ENCODE assay signal across 9 mouse cellular contexts in the genomic region with DNA sequence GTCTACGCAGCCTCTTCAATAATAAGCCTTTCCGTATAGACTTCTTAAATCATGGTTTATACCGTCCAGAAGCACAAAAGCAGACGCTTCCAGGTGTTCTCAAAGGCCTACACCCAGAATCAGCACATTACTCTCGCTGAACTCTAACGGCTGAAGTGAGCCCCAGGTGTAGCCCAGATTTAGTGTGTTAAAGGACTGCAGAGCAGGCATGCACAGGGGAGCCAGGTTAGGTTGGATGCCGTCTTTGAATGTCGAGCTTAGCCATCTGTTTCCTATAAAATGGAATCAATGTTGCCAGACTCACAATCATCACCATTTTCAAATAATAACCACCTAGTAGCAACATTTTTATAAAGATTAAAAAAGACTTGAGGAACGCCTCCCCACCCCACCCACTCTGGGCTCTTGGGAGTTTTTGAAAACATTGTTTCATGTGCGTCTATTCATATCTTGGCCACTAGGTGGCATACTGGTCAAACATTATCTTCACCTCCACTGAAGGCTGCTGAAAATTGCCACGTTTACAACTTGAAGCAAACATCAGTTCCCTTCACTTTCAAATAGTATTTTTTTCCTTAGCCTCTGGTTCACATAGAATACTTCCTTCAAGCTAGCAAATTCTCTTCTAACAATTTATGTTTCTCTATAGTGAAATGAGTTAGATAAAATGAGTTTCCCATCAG.
DNase-seq lines count a peak whose midpoint lies in the region; ATAC-seq lines count a peak whose summit lies in the region.
"Had no signal": no experiment of that assay in that cellular context is flagged by ENCODE, and none has a peak within 500 bp of the region (broad histone marks: within the 10 kb centered on the region; RNA-seq: fewer than 3 reads in every experiment).

No protein-coding gene starts in this region.

- peak; percentile 69 for DNase-seq in heart, adult 8-10 months (ENCODE audit: low spot score)
- DNase-seq in NIH3T3 (ENCODE audit: low read depth): peak; percentile 91
- peak; percentile 28 to 59 for DNase-seq in kidney, postnatal 36 days
- DNase-seq in spleen, postnatal 4 days (ENCODE audit: low spot score in 2 of 2): peak; percentile 34 to 57

- H3K4me3 ChIP-seq in heart, embryonic 11.5 days (ENCODE audit: low read depth, low read length): no peak overlapping the region
- H3K4me3 ChIP-seq: lung, embryonic 15.5 days had no signal

- no peak overlapping the region for H3K9ac ChIP-seq in heart, embryonic 11.5 days (ENCODE audit: low read depth, low read length)
- H3K9ac ChIP-seq: lung, embryonic 15.5 days had no signal

- WGBS in heart, embryonic 11.5 days (ENCODE audit: insufficient replicate concordance): 52% methylated on average over 11 of the region's 11 CpGs

- no peaks in the 10 kb centered on the region for H3K9me3 ChIP-seq in heart, embryonic 11.5 days (replicated peaks; ENCODE audit: control insufficient read depth, low read length)
- H3K9me3 ChIP-seq: lung, embryonic 15.5 days had no signal

- no peaks in the 10 kb centered on the region for H3K36me3 ChIP-seq in heart, embryonic 11.5 days (ENCODE audit: control insufficient read depth, insufficient read depth, low read length)
- H3K36me3 ChIP-seq: lung, embryonic 15.5 days had no signal

- H3K27me3 ChIP-seq in heart, embryonic 11.5 days (ENCODE audit: control insufficient read depth, insufficient read depth, low read length): no peaks in the 10 kb centered on the region
- H3K27me3 ChIP-seq: lung, embryonic 15.5 days had no signal

- no peak overlapping the region for H3K4me2 ChIP-seq in heart, embryonic 11.5 days
- H3K4me2 ChIP-seq: lung, embryonic 15.5 days had no signal

- no peaks in the 10 kb centered on the region for H3K4me1 ChIP-seq in heart, embryonic 11.5 days (ENCODE audit: control insufficient read depth, insufficient read depth, low read length)
- H3K4me1 ChIP-seq: lung, embryonic 15.5 days had no signal

- H3K27ac ChIP-seq in heart, embryonic 11.5 days (ENCODE audit: low read depth, low read length): no peak overlapping the region
- H3K27ac ChIP-seq: lung, embryonic 15.5 days had no signal

- no peak for ATAC-seq in heart, embryonic 11.5 days (replicated peaks; ENCODE audit: insufficient number of reproducible peaks, low FRiP score, low TSS enrichment)
- ATAC-seq in common myeloid progenitor, adult 5-6 weeks (replicated peaks; ENCODE audit: low read depth, poor library complexity, severe bottlenecking): peak; percentile 88
- ATAC-seq in granulocyte monocyte progenitor cell, adult 5-6 weeks (replicated peaks; ENCODE audit: poor library complexity, severe bottlenecking): peak; percentile 86
- ATAC-seq in megakaryocyte-erythroid progenitor cell, adult 5-6 weeks (replicated peaks; ENCODE audit: low FRiP score, low TSS enrichment, poor library complexity, severe bottlenecking): peak; percentile 72
